Mouse (Mus musculus) olfactory bulb, adult 2 months (tissue): ENCODE data around the gene Rnf25. TPM values are rescaled to one million over a fixed set of nuclear protein-coding genes. Genes with fewer than 3 reads are reported as not detected.

Experiments
- H3K27ac ChIP-seq: fragments of 200-500 bp; 2 replicates; pipeline ENCODE4 v1.5.1; 2012; ENCODE audit warnings: low read depth, low read length; ENCODE audit not compliant: insufficient read depth
- H3K4me1 ChIP-seq: fragments of 200-500 bp; 2 replicates; pipeline ENCODE4 v1.6.1; 2012; ENCODE audit warnings: low read length; ENCODE audit not compliant: control insufficient read depth, insufficient read depth
- H3K4me3 ChIP-seq: fragments of 200-500 bp; 2 replicates; pipeline ENCODE4 v1.5.1; 2012; ENCODE audit warnings: mild to moderate bottlenecking, low read depth, low read length, moderate library complexity; ENCODE audit not compliant: insufficient read depth
- CTCF ChIP-seq: fragments of 200-500 bp; IDR thresholded peaks from 2 replicates; pipeline ENCODE4 v1.5.1; 2012; ENCODE audit warnings: low read depth, mild to moderate bottlenecking, low read length, moderate library complexity; ENCODE audit not compliant: insufficient read depth
- POLR2A ChIP-seq: fragments of 200-500 bp; IDR thresholded peaks from 2 replicates; pipeline ENCODE4 v1.6.1; 2012; ENCODE audit warnings: mild to moderate bottlenecking, low read depth, low read length, moderate library complexity; ENCODE audit not compliant: insufficient read depth
- WGBS: fragments of 180-500 bp; shearing (Covaris S2); methylation state at CpG from one replicate; pipeline ENCODE4 v1.1.7; 2018; 5-methylcytosine and 5-hydroxymethylcytosine counted together
- polyA plus RNA-seq: library from polyadenylated mRNA; stranded (reverse); fragments of >200 nt; gene quantifications from 2 replicates; pipeline ENCODE4 v1.2.4, GENCODE M21; 2012; ENCODE audit warnings: low replicate concordance; ENCODE audit not compliant: missing spikeins, insufficient read depth, insufficient read length

Gene Rnf25
- polyA plus RNA-seq, 1 experiment = not detected

DNA sequence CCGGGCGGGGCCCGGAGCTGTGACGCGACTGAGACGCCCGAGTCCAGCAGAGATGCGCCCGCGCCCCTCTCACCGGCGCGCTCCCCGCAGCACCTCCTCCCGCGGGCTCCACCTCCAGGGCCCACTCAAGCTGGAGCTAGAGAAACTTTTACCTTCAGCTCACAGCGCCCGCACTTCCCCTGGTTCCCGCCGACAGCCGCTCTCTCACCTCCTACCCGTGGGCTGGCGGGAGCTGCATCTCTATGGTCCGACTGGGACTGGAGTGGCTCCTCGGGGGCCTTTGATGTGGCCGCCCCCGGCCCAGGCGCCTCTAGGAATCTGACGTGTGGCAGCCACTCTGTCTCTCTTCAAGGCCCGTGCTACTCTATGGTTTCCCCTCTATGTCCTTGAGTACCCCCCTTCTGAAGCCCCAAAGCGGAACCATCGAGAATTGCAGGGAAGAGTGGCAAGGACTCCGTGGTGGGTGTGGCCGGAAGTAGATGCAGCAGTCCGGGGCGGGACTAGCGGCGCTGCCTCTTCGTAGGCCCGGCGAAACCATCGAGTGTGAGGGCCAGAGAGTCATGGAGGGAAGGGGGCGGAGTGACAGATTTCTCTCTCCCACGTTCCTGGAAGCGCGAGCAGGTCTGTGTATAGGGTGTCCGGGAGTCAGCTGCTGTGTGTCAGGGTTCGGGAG lies 13.3 kb downstream of the Rnf25 start, which contains the start of the genes Zfp142 and Bcs1l:
Zfp142 (minus strand) TSS at position 474 of the 673 bp plus-strand sequence.
Bcs1l (plus strand) TSS at position 517 of the 673 bp plus-strand sequence.
- peak within 1 kb of the TSS; percentile 88 for H3K4me3 ChIP-seq
- peaks cover 8% of the 10 kb centered on the region for H3K4me1 ChIP-seq
- peak within 1 kb of the TSS; percentile 89 for H3K27ac ChIP-seq
- WGBS = under 1% methylated on average over 48 of the region's 48 CpGs
- TF ChIP-seq POLR2A = peak; percentile 52; the same call in 1 of the 2 replicates
- peak; percentile 12; the same call in 1 of the 2 replicates for TF ChIP-seq CTCF

DNA sequence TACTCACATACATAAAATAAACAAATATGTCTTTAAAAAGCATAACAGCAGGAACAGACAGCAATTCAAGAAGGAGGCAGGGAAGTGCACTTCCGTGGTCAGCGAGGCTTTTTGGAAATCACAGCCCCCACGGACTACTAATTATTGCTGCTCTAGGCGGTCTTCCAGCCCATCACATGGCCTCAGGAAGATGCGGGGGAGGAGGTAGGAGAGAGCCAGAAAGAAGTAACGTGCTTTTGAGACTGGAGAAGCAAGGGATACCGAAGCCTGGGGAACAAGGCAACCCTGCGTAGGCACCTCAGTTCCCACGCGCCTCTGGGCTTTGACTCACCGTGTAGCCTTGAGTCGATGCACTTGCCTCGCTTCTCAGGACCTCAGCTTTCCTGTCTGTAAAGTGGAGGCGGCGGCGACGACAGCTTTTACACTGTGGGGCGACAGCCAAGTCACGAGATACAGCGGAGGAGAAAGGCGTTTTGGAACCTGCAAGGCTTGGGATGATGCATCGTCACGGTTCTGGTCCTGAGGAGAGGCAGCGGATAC lies 13.9 kb downstream of the Rnf25 start:
- peak overlapping the region; percentile 89 for H3K27ac ChIP-seq
- TF ChIP-seq POLR2A = no peak
- TF ChIP-seq CTCF = no peak
- peaks cover 8% of the 10 kb centered on the region for H3K4me1 ChIP-seq
- peak overlapping the region; percentile 86 for H3K4me3 ChIP-seq
- WGBS = under 1% methylated on average over 24 of the region's 24 CpGs

GRCm38 (mm10) chr1:74584616-74585398 lies 16.4 kb downstream of the Rnf25 start:
- TF ChIP-seq CTCF = no peak
- no peak for TF ChIP-seq POLR2A
- Histone ChIP-seq H3K4me1 (peaks cover 5% of the 10 kb centered on the region), H3K4me3 (no peak overlapping the region), H3K27ac (no peak overlapping the region)
- 76% methylated on average over 3 of the region's 3 CpGs for WGBS

GRCm38 (mm10) chr1:74582621-74583020 lies 18.6 kb downstream of the Rnf25 start:
- TF ChIP-seq POLR2A (no peak), CTCF (no peak)
- peaks cover 9% of the 10 kb centered on the region for H3K4me1 ChIP-seq
- H3K4me3 ChIP-seq = no peak overlapping the region
- WGBS = 72% methylated on average over 3 of the region's 3 CpGs
- no peak overlapping the region for H3K27ac ChIP-seq

- TF ChIP-seq CTCF (no peak), POLR2A (no peak)
- Histone ChIP-seq H3K4me3 (no peak overlapping the region), H3K27ac (no peak overlapping the region), H3K4me1 (peaks cover 2% of the 10 kb centered on the region)
- WGBS = 90% methylated on average over 29 of the region's 29 CpGs
These were observed 31.2 kb downstream of the Rnf25 start for GRCm38 (mm10) chr1:74569739-74570719.

- 57% methylated on average over 6 of the region's 6 CpGs for WGBS
- TF ChIP-seq CTCF (no peak), POLR2A (no peak)
- Histone ChIP-seq H3K4me3 (no peak overlapping the region), H3K4me1 (peaks cover 2% of the 10 kb centered on the region), H3K27ac (no peak overlapping the region)
These were observed 35.4 kb downstream of the Rnf25 start for GRCm38 (mm10) chr1:74565834-74566233.

- TF ChIP-seq POLR2A (no peak), CTCF (no peak)
- H3K27ac ChIP-seq = no peak overlapping the region
- H3K4me3 ChIP-seq = no peak overlapping the region
- WGBS = 90% methylated on average over 5 of the region's 5 CpGs
- H3K4me1 ChIP-seq = no peaks in the 10 kb centered on the region
These were observed 42.1 kb downstream of the Rnf25 start for GRCm38 (mm10) chr1:74559061-74559460.

DNA sequence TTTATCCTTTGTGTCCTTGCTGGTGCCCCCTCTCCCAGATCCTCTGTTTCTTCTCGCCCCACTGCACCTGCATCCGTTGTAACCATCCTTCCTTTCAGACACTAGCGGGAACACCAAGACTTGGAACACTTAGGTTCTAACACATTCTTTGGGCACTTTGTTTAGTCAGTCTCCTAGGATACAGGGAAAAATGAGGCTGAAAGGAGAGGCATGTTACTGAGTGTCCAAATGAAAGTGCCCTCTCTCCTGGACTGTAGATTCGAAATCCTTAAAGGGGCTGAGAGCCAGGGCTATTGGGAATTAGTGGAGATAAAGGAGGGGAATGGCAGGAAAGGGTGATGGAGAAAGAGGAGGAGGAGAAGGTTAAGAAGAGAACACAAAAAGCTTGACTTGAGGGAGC lies 57.0 kb downstream of the Rnf25 start, which contains the start of gene Usp37:
Usp37 (minus strand) TSS at position 101 of the 400 bp plus-strand sequence.
- Histone ChIP-seq H3K4me3 (no peak within 1 kb of the TSS), H3K4me1 (0 out of 2 replicates have a peak, but pooled peaks cover 5% of the 10 kb centered on the region), H3K27ac (no peak within 1 kb of the TSS)
- 68% methylated on average over 4 of the region's 4 CpGs for WGBS
- TF ChIP-seq POLR2A (no peak), CTCF (no peak)

Other genes with a start within 250 kb of the Rnf25 start
- gene Catip, start 239.3 kb downstream of the Rnf25 start, polyA plus RNA-seq = not detected in 2 replicates
- gene Slc11a1, start 226.2 kb downstream of the Rnf25 start, polyA plus RNA-seq = not detected in 2 replicates
- gene Ctdsp1, start 209.9 kb downstream of the Rnf25 start, polyA plus RNA-seq = not detected in 2 replicates
- not detected in 2 replicates for gene Vil1, start 192.0 kb downstream of the Rnf25 start, polyA plus RNA-seq
- gene Cnot9, start 95.3 kb downstream of the Rnf25 start, polyA plus RNA-seq = not detected in 2 replicates
- not detected in 2 replicates for gene Plcd4, start 58.5 kb downstream of the Rnf25 start, polyA plus RNA-seq
- gene Usp37, start 57.1 kb downstream of the Rnf25 start, polyA plus RNA-seq = not detected in 2 replicates
- gene Zfp142, start 13.2 kb downstream of the Rnf25 start, polyA plus RNA-seq = not detected in 2 replicates
- not detected in 2 replicates for gene Bcs1l, start 13.1 kb downstream of the Rnf25 start, polyA plus RNA-seq
- not detected in 2 replicates for gene Stk36, start within 50 bp of the Rnf25 start, polyA plus RNA-seq
- gene Ttll4, start 60.3 kb upstream of the Rnf25 start, polyA plus RNA-seq = 137 TPM in 1 of 2 replicates, not detected in the other
- gene Cyp27a1, start 112.2 kb upstream of the Rnf25 start, polyA plus RNA-seq = not detected in 2 replicates
- not detected in 2 replicates for gene Prkag3, start 147.8 kb upstream of the Rnf25 start, polyA plus RNA-seq
- not detected in 2 replicates for gene Wnt6, start 170.5 kb upstream of the Rnf25 start, polyA plus RNA-seq
- not detected in 2 replicates for gene Wnt10a, start 190.1 kb upstream of the Rnf25 start, polyA plus RNA-seq